Mouse (Mus musculus) testis, adult 2 months (tissue): ENCODE measurements at regions not wholly inside any gene's neighbourhood (a gene's known extent, or its start where the extent isn't known, plus 50 kb on each side); places are given as distances from the start of the nearest gene placed in this dataset.

Experiments
- CTCF ChIP-seq: fragments of 200-500 bp; IDR thresholded peaks from 2 replicates; pipeline ENCODE4 v1.5.1; 2012; ENCODE audit warnings: low read depth, mild to moderate bottlenecking, inconsistent platforms, low read length, moderate library complexity; ENCODE audit not compliant: control insufficient read depth, insufficient read depth, insufficient replicate concordance
- POLR2A ChIP-seq: fragments of 200-500 bp; IDR thresholded peaks from 2 replicates; pipeline ENCODE4 v1.6.1; 2012; ENCODE audit warnings: low read depth, mild to moderate bottlenecking, inconsistent platforms, low read length, moderate library complexity; ENCODE audit not compliant: control insufficient read depth

GRCm38 (mm10) chr8:77982031-77982430 is 231.1 kb upstream of the Ttc29 start:
- no peak for TF ChIP-seq POLR2A
- no peak for TF ChIP-seq CTCF
